8 mouse cellular contexts compared by ENCODE assay signal in the genomic region with DNA sequence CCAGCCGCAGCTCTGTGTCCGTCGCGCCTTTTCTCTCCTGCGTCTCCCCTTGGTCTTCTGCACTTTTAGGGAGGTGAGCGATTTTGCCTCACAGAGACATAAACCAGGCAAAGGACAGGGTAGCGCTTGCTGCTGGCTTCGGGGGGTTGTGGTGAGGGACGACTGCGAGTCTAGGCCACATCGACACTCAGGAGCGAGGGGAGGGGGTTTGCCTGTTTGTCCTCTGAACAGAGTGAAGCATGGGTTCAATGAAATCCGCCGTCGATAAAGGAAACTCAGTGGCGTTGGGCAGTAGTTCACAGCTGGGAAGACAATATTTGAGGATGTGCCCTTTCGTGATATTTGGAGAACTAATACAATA. TPM values are rescaled to one million over a fixed set of nuclear protein-coding genes. Genes with fewer than 3 reads are reported as not detected.
DNase-seq lines count a peak whose midpoint lies in the region; ATAC-seq and TF ChIP-seq lines count a peak whose summit lies in the region.

Gene Dhx30 (minus strand): TSS at position 52 of the 361 bp plus-strand sequence.

- H3K4me3 ChIP-seq in spleen, adult 2 months (ENCODE audit: extremely low read depth, insufficient read depth, insufficient read length) = peak within 1 kb of the TSS; percentile 97
- peak within 1 kb of the TSS; percentile 81 for H3K4me3 ChIP-seq in embryonic fibroblast, embryonic 13.5 days (ENCODE audit: insufficient read depth, low read length)
- H3K4me3 ChIP-seq in neural tube, embryonic 14.5 days (ENCODE audit: low read depth, low read length) = peak within 1 kb of the TSS; percentile 88

- peak within 1 kb of the TSS; percentile 96 for H3K9ac ChIP-seq in neural tube, embryonic 14.5 days (replicated peaks; ENCODE audit: low read depth, low read length)

- intact Hi-C loops in heart, postnatal 10 days (cut with DNase I) = loop anchor here (1.0 kb wide), 1 partner anchor 14 kb away; no protein-coding TSS in a partner anchor
- intact Hi-C loops in left cerebral cortex, postnatal 4 days (cut with DNase I) = no loop called here

- peaks cover 4% of the 10 kb centered on the region; the same call in 1 of the 2 replicates for H3K4me1 ChIP-seq in spleen, adult 2 months (ENCODE audit: control insufficient read depth, insufficient read depth, insufficient read length)
- peaks cover 3% of the 10 kb centered on the region; the same call in 1 of the 2 replicates for H3K4me1 ChIP-seq in embryonic fibroblast, embryonic 13.5 days (ENCODE audit: control insufficient read depth, insufficient read depth, low read length)
- peaks cover 16% of the 10 kb centered on the region; the same call in 1 of the 2 replicates for H3K4me1 ChIP-seq in neural tube, embryonic 14.5 days (ENCODE audit: control insufficient read depth, insufficient read depth, low read length)

- peak; percentile 36 for ATAC-seq in neural tube, embryonic 14.5 days (ENCODE audit: low read depth)

- TF ChIP-seq POLR2A in spleen, adult 2 months (IDR thresholded peaks at IDR 0.05; ENCODE audit: low read depth, low read length) = no peak
- 0 out of 2 replicates have a peak, but pooled peaks have one; percentile 9 for TF ChIP-seq POLR2A in embryonic fibroblast, embryonic 13.5 days (IDR thresholded peaks at IDR 0.05; ENCODE audit: low read depth, low read length)

- peak within 1 kb of the TSS; percentile 71 for H3K4me2 ChIP-seq in neural tube, embryonic 14.5 days (ENCODE audit: low read depth, low read length)

- peak in 1 of 2 experiments; percentile 11 for DNase-seq in spleen, adult 2 months (ENCODE audit: low read depth in 1 of 2, low spot score in 2 of 2)
- DNase-seq in spleen, postnatal 4 days (ENCODE audit: low spot score in 2 of 2) = no peak
- no peak for DNase-seq in heart, postnatal 10 days
- no peak for DNase-seq in left cerebral cortex, postnatal 4 days
- DNase-seq in thymus, postnatal 36 days = no peak
- no peak for DNase-seq in embryo, embryonic 9.5 days (ENCODE audit: extremely low spot score)

- no peaks in the 10 kb centered on the region for H3K27me3 ChIP-seq in spleen, adult 2 months (ENCODE audit: control insufficient read depth, insufficient read depth, low read length)
- no peaks in the 10 kb centered on the region for H3K27me3 ChIP-seq in neural tube, embryonic 14.5 days (ENCODE audit: control insufficient read depth, insufficient read depth, low read length)

- H3K36me3 ChIP-seq in spleen, adult 2 months (ENCODE audit: control insufficient read depth, insufficient read depth, low read length) = peaks cover 8% of the 10 kb centered on the region
- peaks cover 10% of the 10 kb centered on the region; the same call in 1 of the 2 replicates for H3K36me3 ChIP-seq in neural tube, embryonic 14.5 days (ENCODE audit: control insufficient read depth, insufficient read depth, low read length)

- no peak for TF ChIP-seq CTCF in spleen, adult 2 months (IDR thresholded peaks at IDR 0.05; ENCODE audit: extremely low read depth, insufficient read depth, insufficient read length, insufficient replicate concordance)
- no peak for TF ChIP-seq CTCF in embryonic fibroblast, embryonic 13.5 days (IDR thresholded peaks at IDR 0.05; ENCODE audit: borderline replicate concordance, insufficient read depth, low read length)

- H3K27ac ChIP-seq in spleen, adult 2 months (ENCODE audit: insufficient read depth, low read length) = peak within 1 kb of the TSS; percentile 98
- H3K27ac ChIP-seq in embryonic fibroblast, embryonic 13.5 days (ENCODE audit: insufficient read depth, low read length) = peak within 1 kb of the TSS; percentile 97
- peak within 1 kb of the TSS; percentile 93 for H3K27ac ChIP-seq in neural tube, embryonic 14.5 days (ENCODE audit: low read depth, low read length)

- no peaks in the 10 kb centered on the region for H3K9me3 ChIP-seq in neural tube, embryonic 14.5 days (ENCODE audit: control insufficient read depth, low read length)

- under 1% methylated on average over 17 of the region's 17 CpGs for WGBS in spleen, adult 2 months
- WGBS in neural tube, embryonic 14.5 days = under 1% methylated on average over 17 of the region's 17 CpGs

RNA-seq across cellular contexts. Expression of gene Dhx30, which starts in this region (rescaled TPM):
- polyA plus RNA-seq in spleen, adult 2 months (2012; rRNA removed) = 66.2 and 68.2 TPM in 2 replicates
- polyA plus RNA-seq in embryonic fibroblast, embryonic 13.5 days (2011; ENCODE audit: insufficient read length, low read depth, missing spikeins) = 63.2 and 65.1 TPM in 2 replicates
- total RNA-seq in heart, postnatal 10 days (2021) = 10 to 100 TPM; 67.7 to 78.4 TPM
- total RNA-seq in left cerebral cortex, postnatal 4 days (2021) = 100 to 1,000 TPM; 150 to 157 TPM
- 178 and 207 TPM in 2 replicates for polyA plus RNA-seq in neural tube, embryonic 14.5 days (2014; fragmentation: Nextera tagmentation; extraction: Ambion mirVana)
